Mouse (Mus musculus) lung, adult 2 months (tissue): Measurements from ENCODE around the gene Dmxl2. TPM values are rescaled to one million over a fixed set of nuclear protein-coding genes. Genes with fewer than 3 reads are reported as not detected.

Experiments used
- DNase-seq: peaks from one replicate; pipeline ENCODE4 v3.0.0; 2022
- H3K4me1 ChIP-seq: fragments of 200-500 bp; 2 replicates; pipeline ENCODE4 v1.6.1; 2011; ENCODE audit warnings: low read length; ENCODE audit not compliant: control insufficient read depth, insufficient read depth
- H3K4me3 ChIP-seq: fragments of 200-500 bp; replicated peaks from 2 replicates; pipeline ENCODE3; 2011; ENCODE audit warnings: low read depth, mild to moderate bottlenecking, control low read depth, low read length; ENCODE audit errors: extremely low read depth
- CTCF ChIP-seq: fragments of 200-500 bp; IDR thresholded peaks from 2 replicates; pipeline ENCODE4 v1.5.1; 2011; ENCODE audit warnings: mild to moderate bottlenecking, low read length, control low read depth; ENCODE audit not compliant: insufficient read depth
- POLR2A ChIP-seq: fragments of 200-500 bp; IDR thresholded peaks from 2 replicates; pipeline ENCODE4 v1.6.1; 2011; ENCODE audit warnings: low read depth, mild to moderate bottlenecking, control low read depth, low read length, borderline replicate concordance; ENCODE audit errors: extremely low read depth
- WGBS: fragments of 180-500 bp; shearing (Covaris S2); methylation state at CpG from one replicate; pipeline ENCODE4 v1.1.7; 2018; 5-methylcytosine and 5-hydroxymethylcytosine counted together
- polyA plus RNA-seq: library from polyadenylated mRNA; depleted of rRNA; stranded (reverse); fragments of >200 nt; gene quantifications from 2 replicates; pipeline ENCODE4 v1.2.3, GENCODE M21; 2012

Dmxl2 gene
- polyA plus RNA-seq, 1 experiment, result 6.6 TPM

DNA sequence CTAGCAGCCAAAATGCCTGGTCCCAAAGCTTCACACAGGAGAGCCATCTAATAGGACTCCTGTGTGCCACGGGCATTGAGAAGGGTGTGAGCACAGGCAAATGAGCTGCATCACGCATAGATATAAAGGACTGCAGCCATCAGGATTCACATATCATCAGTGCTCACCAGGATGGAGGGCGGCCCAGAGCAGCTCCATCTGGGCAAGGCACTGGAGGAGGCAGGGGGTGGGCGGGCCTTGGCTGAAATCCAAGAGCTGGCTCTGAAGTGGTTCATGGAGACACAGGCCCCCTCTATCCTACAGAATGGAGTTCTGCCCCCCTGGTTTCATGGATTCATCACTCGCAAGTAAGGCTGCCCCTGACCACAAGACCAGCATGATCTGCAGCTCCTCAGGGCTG, 32.5 kb upstream of the Dmxl2 start:
- no peak for TF ChIP-seq POLR2A
- 48% methylated on average over 5 of the region's 5 CpGs for WGBS
- no peak for DNase-seq
- Histone ChIP-seq H3K4me1 (no peaks in the 10 kb centered on the region), H3K4me3 (no peak overlapping the region)

DNA sequence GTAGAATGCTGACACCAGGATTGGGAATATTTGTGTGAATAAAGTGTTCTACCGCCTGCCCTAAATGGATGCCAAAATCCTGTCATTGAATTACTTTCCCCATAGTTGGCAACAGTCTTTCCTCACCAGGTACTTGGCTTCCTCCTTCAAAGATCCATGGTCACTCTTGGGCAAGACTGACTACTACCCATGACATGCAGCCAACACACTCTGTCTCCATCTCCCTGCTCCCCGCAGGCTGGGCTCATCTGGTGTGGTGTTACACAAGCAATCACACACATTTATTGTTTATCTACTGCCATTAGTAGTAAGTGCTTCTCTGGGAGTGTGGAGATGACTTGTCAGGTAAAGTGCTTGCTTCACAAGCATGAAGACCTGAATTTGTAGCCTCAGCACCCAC, 31.5 kb upstream of the Dmxl2 start:
- no peak for DNase-seq
- Histone ChIP-seq H3K4me1 (no peaks in the 10 kb centered on the region), H3K4me3 (no peak overlapping the region)
- TF ChIP-seq POLR2A (no peak), CTCF (no peak)
- 71% methylated on average over 2 of the region's 2 CpGs for WGBS

DNA sequence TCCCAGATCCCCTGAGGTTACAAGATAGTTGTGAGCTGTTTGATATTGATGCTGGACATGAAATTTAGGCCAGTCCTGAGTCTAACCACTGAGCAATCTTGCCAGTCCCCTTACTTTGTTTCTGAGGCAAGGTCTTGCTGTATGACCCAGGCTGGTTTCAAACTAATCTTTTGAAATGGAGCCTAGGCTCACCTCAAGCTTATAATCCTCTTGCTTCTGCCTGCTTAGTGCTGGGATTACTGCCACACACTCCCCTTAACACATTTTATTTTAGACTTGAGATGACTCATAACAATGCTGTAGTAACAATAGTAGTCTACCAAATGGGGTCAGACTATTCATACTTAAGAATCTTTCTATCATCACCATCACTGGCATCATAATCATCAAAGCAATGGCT, 30.0 kb upstream of the Dmxl2 start:
- DNase-seq, result no peak
- H3K4me3 ChIP-seq, result no peak overlapping the region
- TF ChIP-seq POLR2A (no peak), CTCF (no peak)

DNA sequence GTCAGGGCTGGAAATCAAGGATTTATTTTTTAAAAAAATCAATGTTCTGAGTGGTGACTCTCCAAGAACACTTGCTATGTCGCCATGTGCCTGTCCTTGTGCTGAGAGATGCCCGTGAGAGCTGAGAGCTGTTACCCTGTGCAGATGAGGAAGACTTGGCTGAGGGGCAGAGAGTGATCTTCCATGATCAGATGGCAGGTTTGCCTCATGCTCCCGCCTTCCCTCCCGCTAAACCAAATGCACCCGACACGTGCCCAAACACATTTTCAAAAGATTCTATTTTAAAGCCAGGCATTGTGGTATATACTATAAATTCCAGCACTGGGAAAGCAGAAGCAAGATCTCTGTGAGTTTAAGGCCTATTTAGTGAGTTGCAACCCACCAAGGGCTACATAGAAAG, 29.4 kb upstream of the Dmxl2 start:
- TF ChIP-seq CTCF (no peak), POLR2A (no peak)
- Histone ChIP-seq H3K4me1 (no peaks in the 10 kb centered on the region), H3K4me3 (no peak overlapping the region)
- DNase-seq, result no peak
- 81% methylated on average over 6 of the region's 6 CpGs for WGBS

More for the DNA sequence above, 30.0 kb upstream of the Dmxl2 start:
- H3K4me1 ChIP-seq, result no peaks in the 10 kb centered on the region

DNA sequence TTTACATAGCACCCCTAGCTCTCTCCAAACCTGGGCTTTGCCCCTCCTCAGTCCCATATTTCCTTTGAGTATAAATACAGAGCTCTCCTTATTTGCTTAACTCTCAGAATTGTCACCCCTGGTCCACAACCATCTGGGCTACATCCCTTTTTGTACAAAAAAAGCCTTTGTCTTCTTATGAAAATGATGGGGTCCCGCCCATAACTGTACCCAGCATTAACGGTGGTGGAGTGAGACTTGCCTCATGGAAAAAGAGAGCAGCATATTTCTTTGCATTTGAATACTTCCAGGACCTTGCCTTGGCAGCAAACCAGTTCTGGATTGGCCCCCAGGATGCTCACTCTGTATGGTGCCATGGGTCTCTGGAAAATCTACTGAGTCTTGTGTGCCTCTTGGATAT, 28.5 kb upstream of the Dmxl2 start:
- no peak overlapping the region for H3K4me3 ChIP-seq
- DNase-seq, result no peak
- no peaks in the 10 kb centered on the region for H3K4me1 ChIP-seq
- TF ChIP-seq POLR2A, result no peak
- no peak for TF ChIP-seq CTCF
- WGBS, result 71% methylated on average over 2 of the region's 2 CpGs

DNA sequence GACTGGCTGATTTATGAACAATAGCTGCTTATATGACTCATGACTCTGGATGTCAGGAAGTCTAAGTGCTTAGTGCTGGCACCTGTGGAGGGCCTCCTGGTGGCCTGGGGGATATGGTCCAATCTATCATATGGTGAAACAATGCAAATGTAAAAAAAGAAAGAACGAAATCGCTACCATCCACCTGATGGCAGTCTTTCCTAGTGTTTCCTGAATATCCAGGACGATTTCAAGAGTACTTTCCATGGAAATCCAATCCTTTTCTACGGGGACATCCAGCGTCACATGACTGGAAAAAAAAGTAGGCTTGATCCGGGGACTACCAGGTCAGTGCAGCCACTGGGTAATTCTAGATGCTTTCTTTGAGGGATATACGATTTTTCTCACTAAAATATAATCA, 26.3 kb upstream of the Dmxl2 start:
- WGBS, result 61% methylated on average over 7 of the region's 7 CpGs
- no peaks in the 10 kb centered on the region for H3K4me1 ChIP-seq
- no peak overlapping the region for H3K4me3 ChIP-seq
- TF ChIP-seq POLR2A (no peak), CTCF (no peak)
- no peak for DNase-seq

DNA sequence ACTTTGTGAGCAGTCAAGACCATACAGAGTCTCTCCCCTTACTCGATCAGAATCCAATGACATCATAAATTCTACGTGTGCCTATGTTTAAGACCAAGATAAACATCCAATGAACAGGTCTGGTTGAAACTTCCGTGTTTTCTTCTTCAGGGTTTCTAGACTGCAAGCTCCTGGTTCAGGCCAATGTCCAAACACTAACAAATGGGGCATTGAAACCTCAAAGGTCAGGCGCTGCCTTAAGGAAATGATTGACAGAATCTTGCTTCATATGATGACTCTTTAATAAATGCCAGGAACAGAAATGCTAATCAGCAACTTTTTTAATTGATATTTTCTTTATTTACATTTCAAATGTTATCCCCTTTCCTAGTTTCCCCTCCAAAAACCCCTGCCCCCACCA, 18.9 kb upstream of the Dmxl2 start:
- no peak overlapping the region for H3K4me3 ChIP-seq
- TF ChIP-seq POLR2A, result no peak
- no peak for TF ChIP-seq CTCF
- 60% methylated on average over 4 of the region's 4 CpGs for WGBS

DNA sequence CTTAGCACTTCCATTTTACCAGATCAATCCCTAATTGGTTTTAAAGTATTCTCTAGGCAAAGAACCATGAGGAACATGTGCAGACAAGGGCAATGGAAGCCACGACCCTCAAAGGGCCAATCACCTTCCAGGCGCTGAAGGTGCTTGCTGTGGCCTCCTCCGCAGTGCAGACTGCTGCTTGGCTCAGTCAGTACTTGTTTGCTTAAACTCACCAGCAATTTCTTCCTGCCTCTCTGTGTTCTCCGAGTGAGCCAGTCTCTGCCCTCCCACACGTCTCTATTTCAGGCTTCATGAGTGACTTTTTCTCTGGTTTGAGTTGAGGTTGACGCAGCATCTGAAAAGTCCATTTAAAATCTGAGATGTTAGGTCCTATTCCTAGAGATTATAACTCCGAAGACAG, 17.5 kb upstream of the Dmxl2 start:
- no peak overlapping the region for H3K4me3 ChIP-seq
- TF ChIP-seq POLR2A, result no peak
- TF ChIP-seq CTCF, result no peak
- WGBS, result 52% methylated on average over 7 of the region's 7 CpGs
- H3K4me1 ChIP-seq, result no peaks in the 10 kb centered on the region
- DNase-seq, result no peak

More for the DNA sequence above, 18.9 kb upstream of the Dmxl2 start:
- no peak for DNase-seq
- H3K4me1 ChIP-seq, result no peaks in the 10 kb centered on the region

DNA sequence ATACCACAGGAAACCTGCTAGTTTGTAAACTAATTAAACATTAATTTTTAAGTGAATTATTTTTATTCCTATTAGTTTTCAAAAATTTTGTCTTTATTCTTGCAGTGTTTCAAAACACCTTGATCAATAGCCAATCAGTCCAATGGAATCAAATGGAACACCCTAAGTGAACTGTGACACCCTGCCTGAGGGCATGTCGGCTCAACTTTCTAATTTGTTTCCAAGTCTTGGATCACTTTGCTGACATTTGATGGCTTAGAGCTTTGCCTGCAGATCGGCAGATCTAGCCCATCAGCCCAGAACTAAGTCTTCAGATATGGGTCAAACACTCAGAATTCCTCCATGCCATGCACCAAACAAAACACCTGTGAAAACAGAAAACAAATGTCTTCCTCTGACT, 14.6 kb upstream of the Dmxl2 start:
- 75% methylated on average over 2 of the region's 2 CpGs for WGBS
- H3K4me1 ChIP-seq, result no peaks in the 10 kb centered on the region
- no peak overlapping the region for H3K4me3 ChIP-seq
- DNase-seq, result no peak
- no peak for TF ChIP-seq CTCF
- no peak for TF ChIP-seq POLR2A

DNA sequence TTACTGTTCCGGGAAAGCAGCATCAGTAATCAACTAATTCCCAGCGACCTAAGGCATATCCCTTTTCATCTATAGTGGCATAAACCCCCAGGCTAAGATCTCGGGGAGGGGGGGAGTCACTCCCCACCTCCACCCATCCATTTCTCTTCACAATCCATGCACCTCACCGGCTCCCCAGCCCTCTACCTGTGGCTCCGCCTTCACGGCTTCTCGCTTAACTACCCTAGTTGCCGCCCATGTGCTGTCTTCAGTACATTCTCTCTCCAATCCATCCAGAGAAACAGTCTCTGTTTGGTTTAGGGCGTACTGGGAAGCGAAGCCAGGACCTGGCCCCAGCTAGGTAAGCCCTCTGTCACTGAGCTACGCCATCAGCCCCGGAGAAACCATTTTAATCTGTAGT, 1.4 kb upstream of the Dmxl2 start:
- Histone ChIP-seq H3K4me1 (no peaks in the 10 kb centered on the region; the same call in 1 of the 2 replicates), H3K4me3 (no peak overlapping the region)
- WGBS, result 15% methylated on average over 12 of the region's 12 CpGs
- no peak for DNase-seq
- no peak for TF ChIP-seq POLR2A
- TF ChIP-seq CTCF, result no peak

DNA sequence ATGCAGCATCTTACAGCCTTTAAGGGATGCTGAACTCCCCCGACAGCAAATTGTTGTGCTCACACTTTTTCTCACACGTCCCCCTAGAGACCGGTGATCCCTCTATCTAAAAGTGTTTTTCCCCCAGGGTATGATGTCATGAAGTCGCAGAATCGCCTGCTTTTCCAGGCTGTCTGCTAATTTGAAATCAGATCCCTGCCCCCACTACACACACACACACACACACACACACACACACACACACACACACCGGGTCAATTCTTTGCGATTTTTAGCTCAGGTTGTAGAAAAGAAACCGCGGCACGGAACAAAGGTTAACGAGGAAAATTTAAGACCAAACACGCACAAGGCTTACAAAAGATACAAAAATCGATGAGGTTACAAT, 677 bp upstream of the Dmxl2 start:
- no peak for DNase-seq
- Histone ChIP-seq H3K4me1 (no peaks in the 10 kb centered on the region; the same call in 1 of the 2 replicates), H3K4me3 (peak overlapping the region; percentile 93)
- 5% methylated on average over 13 of the region's 13 CpGs for WGBS
- no peak for TF ChIP-seq CTCF
- TF ChIP-seq POLR2A, result no peak
